Mouse (Mus musculus) ES-E14 (cell line): ENCODE results near the gene Tbxas1.

Source experiments
- CHD2 ChIP-seq: IDR thresholded peaks from 2 replicates; pipeline ENCODE4 v1.6.1; 2014; ENCODE audit warnings: mild to moderate bottlenecking, low read depth, low read length, inconsistent platforms
- MAFK ChIP-seq: IDR thresholded peaks from 2 replicates; pipeline ENCODE4 v1.6.1; 2014; ENCODE audit warnings: mild to moderate bottlenecking, low read depth, low read length, inconsistent platforms; ENCODE audit not compliant: insufficient read depth
- ZC3H11A ChIP-seq: IDR thresholded peaks from 2 replicates; pipeline ENCODE4 v1.6.1; 2012; ENCODE audit warnings: low read depth, mild to moderate bottlenecking, inconsistent platforms, low read length, borderline replicate concordance
- ZNF384 ChIP-seq: IDR thresholded peaks from 2 replicates; pipeline ENCODE4 v1.6.1; 2012; ENCODE audit warnings: low read depth, low read length, inconsistent platforms

- TF ChIP-seq CHD2 (no peak), ZNF384 (no peak), ZC3H11A (no peak), MAFK (no peak)
Observed at GRCm38 (mm10) chr6:38921810-38922116, 46.6 kb downstream of the Tbxas1 start.
